Mouse (Mus musculus) stomach, postnatal 0 days (tissue): ENCODE results near the gene Mlx.

Source experiments
- CTCF ChIP-seq: IDR thresholded peaks from 2 replicates; pipeline ENCODE4 v1.5.1; 2016; ENCODE audit warnings: antibody characterized with exemption, low read depth, mild to moderate bottlenecking, moderate library complexity
- EP300 ChIP-seq: optimal IDR thresholded peaks from 2 replicates; pipeline ENCODE3; 2016; ENCODE audit warnings: antibody characterized with exemption

GRCm38 (mm10) chr11:101111178-101111577, 24.1 kb downstream of the Mlx start:
- TF ChIP-seq CTCF (no peak), EP300 (no peak)
